Mouse (Mus musculus): ENCODE measurements around the gene Vstm2l.

- no peak for TF ChIP-seq ZC3H11A (IDR thresholded peaks at IDR 0.05; ENCODE audit: borderline replicate concordance, low read depth, low read length)
- no peak for TF ChIP-seq MAFK (IDR thresholded peaks at IDR 0.05; ENCODE audit: insufficient read depth, low read depth, low read length)
Observed at GRCm38 (mm10) chr2:157914105-157914764, at the start of gene Vstm2l.
